Mouse (Mus musculus) 3134 (cell line): ENCODE measurements at regions not wholly inside any gene's neighbourhood (a gene's known extent, or its start where the extent isn't known, plus 50 kb on each side); places are given as distances from the start of the nearest gene placed in this dataset.

Experiments used
- DNase-seq: peaks from one replicate; pipeline ENCODE4 v3.0.0-alpha.2; 2011; ENCODE audit warnings: low spot score; ENCODE audit not compliant: insufficient read length; ENCODE audit errors: extremely low read depth

DNA sequence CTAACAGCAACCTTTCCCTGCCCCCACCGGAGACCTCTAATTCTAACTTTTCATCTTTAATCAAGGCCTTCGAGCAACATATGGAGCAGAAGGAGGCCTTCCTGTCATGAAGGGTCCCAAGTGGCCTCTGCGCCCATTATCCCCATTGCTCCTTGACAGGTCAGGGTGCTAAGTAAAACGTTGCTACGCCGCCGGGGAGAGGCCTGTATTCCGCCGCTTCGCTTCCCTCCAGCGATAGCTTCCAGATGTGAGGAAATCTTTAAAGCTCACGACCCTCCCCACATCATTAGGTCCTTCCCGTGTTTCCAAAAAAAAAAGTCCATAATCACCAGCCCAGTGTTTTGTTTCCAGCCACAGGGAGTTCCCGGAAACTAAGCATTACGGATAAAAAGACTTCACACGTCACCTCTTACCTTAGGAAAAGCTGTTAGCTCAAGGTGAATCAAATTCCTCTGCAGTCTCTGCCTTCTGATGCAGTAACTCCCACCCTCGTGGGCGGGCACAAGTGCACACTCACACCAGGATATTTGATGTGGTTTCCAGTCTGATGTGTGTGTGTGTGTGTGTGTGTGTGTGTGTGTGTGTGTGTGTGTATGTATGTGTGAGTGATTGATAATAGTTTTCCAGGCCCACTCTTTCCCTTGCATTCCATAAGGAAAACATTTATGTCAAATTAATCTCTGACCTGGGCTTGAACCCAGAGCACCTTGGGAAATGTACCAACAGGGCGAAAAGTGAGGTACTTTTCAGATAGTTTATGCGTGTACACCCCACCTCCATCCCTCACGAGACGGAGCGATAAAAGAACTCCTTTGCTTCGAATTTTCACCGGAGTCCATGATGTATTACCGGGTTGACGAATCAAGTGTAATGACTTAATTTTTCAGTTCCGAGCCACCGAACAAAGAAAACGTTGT is 107.5 kb downstream of the Gm45692 start:
- no peak for DNase-seq

DNA sequence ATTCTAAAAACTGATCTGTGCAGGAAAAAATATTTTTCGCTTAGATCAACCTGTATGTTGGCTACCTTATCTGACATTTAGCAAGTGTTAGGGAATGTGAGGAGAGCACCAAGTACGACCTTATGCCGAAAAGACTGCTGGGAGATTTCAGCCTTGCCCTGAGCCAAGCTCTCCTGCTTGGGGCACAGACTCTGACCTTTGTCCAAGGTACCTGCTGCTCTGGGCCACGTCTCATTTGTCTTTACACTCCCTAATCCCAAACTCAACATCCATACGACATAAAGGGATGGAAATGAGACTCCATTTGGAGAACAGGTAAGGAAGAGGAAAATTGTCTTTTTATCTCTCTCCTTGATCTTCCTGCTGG is 108.2 kb downstream of the Gm45692 start:
- DNase-seq, result no peak

DNA sequence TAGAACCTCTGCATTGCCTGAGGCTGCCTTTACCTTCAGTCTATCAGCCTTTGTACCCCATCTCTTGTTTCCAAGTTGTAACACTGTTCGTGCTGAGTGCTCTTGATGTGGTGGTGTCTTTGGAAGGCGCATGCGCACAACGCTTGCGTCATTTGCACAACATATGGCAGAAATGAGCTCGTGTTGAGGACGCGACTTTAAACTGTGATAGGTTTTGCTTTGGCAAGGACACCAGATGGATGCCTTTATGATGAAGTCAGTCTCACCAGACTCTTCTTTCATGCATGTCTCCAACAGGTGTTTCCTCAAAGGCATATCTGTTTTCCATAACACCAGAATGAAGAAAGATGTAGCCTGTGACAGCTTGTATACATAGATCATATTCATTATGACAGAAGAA is 110.2 kb downstream of the Gm45692 start:
- DNase-seq, result no peak

DNA sequence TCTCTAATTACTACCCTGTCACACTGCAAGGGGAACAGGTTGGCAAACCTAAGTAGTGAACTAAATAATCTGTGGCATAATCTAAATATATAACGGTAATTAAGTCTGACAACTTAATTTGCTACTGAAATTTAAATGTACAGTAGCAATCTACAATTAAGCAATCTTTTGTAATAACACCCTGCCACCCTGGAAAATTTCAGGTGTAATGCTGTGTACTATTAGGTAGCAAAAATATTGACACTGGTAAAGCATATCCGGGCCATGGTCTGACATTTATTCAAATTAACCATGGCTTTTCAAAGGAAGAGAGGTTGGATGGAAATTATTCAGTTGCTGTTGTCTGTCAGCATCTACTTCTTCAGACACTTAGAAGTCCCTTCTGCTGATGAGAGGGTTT is 119.7 kb downstream of the Gm45692 start:
- DNase-seq, result no peak

DNA sequence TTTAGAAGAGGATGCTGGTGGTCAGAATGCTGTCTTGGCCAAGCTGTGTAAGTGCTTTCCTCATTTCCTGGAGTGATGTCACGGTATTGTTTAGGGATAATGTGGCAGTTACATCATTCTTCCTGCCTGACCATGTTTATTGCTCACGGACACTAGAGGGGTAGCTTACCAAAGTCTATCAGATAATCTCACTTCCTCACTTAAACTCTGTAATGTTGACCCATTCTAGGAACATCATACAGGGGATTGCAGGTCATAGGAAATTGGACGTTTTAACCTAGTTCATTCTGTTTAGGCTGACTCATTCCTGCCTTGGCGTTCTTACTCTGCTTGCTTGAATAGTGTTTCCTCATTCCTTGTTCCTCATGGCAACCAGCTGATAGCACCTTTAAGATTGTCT is 120.3 kb downstream of the Gm45692 start:
- no peak for DNase-seq

- no peak for DNase-seq
These were observed 124.4 kb downstream of the Gm45692 start for GRCm38 (mm10) chr8:26243743-26244142.

DNA sequence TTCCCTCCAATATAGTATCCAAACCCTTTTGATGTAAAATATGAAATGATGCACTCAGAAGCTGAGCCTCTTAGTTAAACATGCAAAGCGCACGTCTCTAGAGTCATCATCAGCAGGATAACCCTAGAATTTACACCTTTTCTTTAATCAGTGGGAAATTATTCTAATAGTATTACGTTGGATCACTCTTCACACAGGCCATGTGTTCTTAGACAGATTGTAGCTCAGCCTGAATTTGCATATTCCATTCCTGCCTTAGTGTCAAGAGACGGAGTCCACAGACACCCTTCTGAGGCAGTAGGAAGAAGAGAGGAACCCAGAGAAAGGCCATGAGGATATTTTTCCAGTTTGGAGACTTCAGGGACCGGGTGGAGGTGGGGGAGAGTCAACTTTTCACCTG is 125.0 kb downstream of the Gm45692 start:
- no peak for DNase-seq

DNA sequence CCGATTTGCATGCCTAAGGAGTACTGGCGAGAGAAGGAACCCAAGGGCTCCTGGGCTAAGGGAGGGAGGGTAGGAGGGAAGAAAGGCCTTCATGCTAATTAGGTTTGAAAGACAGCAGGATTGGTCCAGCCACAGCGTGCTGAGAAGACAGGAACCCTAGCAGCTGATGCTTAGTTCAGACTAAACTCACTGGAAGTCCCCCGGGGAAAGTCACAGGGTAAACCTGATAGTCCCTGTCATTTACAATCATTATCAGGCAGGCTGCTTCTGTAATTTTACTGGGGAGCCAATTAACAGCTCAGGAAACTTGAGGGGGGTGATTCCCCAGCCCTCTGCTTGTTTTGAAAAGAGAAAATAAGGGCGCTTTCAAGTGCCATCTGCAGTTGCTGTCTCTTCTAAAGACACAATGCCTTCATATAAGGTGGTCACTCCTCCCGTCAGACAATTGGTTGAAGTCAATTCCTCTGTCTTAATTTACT is 135.9 kb downstream of the Gm45692 start:
- no peak for DNase-seq

DNA sequence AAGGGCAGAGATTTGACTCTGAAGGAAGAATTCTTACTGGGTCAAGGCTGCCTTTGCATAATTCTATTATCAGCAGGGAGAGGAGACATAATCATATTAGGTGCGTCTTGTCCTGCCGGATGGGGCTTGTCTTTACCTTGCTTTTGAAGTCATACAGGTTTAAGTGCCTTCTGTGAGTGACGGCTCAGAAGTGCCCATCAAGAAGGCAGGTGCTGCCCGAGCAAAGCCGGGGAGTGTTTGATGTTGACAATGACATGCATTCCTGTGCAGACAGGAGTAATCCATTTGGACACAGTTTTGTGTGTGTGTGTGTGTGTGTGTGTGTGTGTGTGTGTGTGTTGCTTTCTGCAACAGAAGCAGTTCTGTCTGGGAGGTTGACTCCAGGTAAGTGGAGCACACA is 141.0 kb downstream of the Gm45692 start:
- no peak for DNase-seq

- no peak for DNase-seq
These were observed 143.2 kb downstream of the Gm45692 start for GRCm38 (mm10) chr8:26262536-26262935.

- DNase-seq, result no peak
These were observed 145.6 kb downstream of the Gm45692 start for GRCm38 (mm10) chr8:26264869-26265321.

DNA sequence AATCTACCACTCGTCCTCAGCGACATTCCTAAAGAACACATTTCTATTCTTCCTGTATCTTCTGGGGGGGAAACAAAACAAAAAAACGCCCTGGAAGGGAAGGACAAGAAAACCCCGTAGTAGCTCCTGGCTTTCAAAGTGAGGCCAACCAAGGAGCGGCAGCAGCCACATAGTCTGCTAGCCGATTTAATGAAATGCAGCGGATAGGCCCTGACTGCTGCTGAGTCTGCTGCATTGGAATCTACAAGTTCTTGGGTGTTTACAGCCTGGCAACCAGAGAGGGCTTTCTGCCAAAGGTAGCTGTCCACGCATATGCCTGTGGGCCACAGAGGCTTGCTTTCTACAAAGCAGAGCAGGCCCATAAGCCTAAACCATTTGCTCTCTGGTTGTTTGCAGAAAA is 146.0 kb downstream of the Gm45692 start:
- DNase-seq, result no peak

DNA sequence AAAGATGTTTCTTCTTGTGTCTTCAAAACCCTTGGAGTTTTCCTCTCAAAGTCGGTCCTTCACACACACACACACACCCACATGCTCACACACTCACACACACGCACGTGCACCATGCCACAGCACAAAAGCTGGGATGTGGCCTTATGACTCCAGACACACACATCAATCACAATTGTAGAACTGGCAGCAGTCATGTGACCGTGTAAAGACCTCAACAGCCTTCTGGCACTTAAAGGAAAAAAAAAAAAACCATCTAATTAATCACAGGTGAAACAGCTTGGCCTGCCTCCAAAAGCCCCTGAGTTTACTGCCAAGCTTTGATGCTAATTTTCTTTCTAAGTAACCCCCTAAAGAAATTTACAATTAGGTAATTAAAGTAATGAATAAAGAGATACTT is 147.1 kb downstream of the Gm45692 start:
- no peak for DNase-seq

DNA sequence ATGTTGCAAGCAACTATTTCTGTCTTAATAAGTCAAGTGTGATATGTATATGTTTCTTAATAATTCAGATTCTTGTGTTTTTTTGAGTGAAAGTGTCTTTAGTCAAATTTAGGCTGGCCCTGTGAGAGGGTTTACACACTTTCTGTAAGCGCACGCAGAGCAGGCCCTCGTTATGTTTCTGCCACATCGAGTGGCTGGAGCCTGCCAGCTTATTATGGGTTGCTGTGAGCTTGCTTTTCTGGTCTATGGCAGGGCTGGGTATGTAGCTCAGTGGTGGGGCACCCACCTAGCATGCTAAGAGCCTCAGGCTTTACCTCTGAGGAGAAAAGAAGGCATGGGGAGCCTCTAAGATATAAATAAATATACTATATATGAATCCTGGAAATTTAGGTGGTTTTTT is 148.2 kb downstream of the Gm45692 start:
- no peak for DNase-seq

- DNase-seq, result no peak
These were observed 149.5 kb downstream of the Gm45692 start for GRCm38 (mm10) chr8:26268751-26269415.

DNA sequence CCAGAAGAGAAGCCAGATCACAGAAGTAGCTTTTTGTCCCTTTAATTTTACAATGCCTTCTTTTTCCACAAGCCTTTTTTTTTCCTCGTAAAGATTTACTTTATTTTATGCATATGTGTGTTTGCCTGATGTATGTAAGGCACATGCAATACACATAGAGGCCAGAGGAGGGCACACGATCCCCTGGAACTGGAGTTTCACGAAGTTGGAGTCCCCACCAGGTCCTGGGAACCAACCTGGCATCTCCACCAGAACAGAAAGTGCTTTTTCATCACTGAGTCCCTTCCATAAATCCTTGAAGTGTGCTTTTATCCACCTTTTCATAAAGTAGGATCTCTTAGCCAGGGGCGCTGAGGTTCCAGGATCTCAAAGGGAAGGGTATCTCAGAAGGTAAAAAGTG is 152.8 kb downstream of the Gm45692 start:
- no peak for DNase-seq

DNA sequence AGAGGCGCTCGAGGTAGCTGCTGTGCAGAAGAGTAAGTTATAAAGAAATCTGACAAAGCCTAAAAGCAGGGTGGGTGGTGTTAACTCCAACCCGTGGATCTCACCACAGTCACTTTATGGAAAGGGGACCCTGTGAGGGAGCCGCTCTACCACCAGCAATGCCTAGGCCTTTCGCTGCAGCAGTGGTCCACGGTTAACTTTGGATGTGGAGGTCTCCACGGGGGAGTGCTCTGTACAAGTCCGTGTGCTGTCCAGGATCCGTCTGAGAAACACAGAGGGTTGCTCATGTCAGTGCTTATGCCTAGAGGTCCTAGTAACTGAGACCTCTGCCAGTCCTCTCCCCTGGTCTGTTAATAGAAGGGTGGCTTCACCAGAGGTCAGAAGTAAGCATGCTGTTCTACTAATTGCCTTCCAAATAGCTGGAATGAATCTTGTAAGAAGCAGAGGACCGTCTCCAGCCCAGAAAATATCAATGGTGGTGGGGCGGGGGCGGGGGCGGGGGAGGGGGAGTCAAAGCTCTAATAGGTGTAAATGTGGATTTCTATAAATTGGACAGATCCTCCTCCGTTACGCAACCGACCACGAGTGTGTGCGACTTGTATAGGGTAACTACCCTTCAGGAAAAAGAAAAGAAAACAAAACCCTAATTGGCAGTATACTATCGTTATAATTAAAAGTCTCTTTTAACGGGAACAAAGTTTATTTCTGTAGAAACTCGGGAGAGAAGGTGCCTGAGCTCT is 153.5 kb downstream of the Gm45692 start:
- no peak for DNase-seq

GRCm38 (mm10) chr8:26273415-26273760 is 154.1 kb downstream of the Gm45692 start:
- DNase-seq, result no peak

GRCm38 (mm10) chr8:26273792-26274191 is 154.5 kb downstream of the Gm45692 start:
- DNase-seq, result no peak

GRCm38 (mm10) chr8:26274481-26274880 is 155.1 kb downstream of the Gm45692 start:
- DNase-seq, result no peak

- DNase-seq, result no peak
These were observed 163.0 kb downstream of the Gm45692 start for GRCm38 (mm10) chr8:26282156-26282935.
